Mouse (Mus musculus) cerebellum, adult 2 months (tissue): Measurements from ENCODE around the gene Ppp1r14b. TPM values are rescaled to one million over a fixed set of nuclear protein-coding genes. Genes with fewer than 3 reads are reported as not detected.
A peak's percentile ranks its signal among the peaks of the same experiment; 100 is the strongest.

Experiments used
- DNase-seq, 2 experiments: peaks; one replicate each; pipeline ENCODE4 v3.0.0; 2021
- H3K27ac ChIP-seq: fragments of 200-500 bp; 2 replicates; pipeline ENCODE4 v1.5.1; 2012; ENCODE audit warnings: low read length, control low read depth, inconsistent platforms; ENCODE audit not compliant: insufficient read depth
- H3K27me3 ChIP-seq: fragments of 200-500 bp; 2 replicates; pipeline ENCODE4 v1.6.1; 2012; ENCODE audit warnings: inconsistent platforms, mild to moderate bottlenecking, low read length, moderate library complexity; ENCODE audit not compliant: control insufficient read depth, insufficient read depth
- H3K4me1 ChIP-seq: fragments of 200-500 bp; 2 replicates; pipeline ENCODE4 v1.6.1; 2011; ENCODE audit warnings: low read length; ENCODE audit not compliant: control insufficient read depth, insufficient read depth
- H3K4me3 ChIP-seq: fragments of 200-500 bp; replicated peaks from 2 replicates; pipeline ENCODE3; 2011; ENCODE audit warnings: mild to moderate bottlenecking, low read depth, low read length, control low read depth; ENCODE audit not compliant: insufficient read depth
- CTCF ChIP-seq: fragments of 200-500 bp; IDR thresholded peaks from 2 replicates; pipeline ENCODE4 v1.5.1; 2011; ENCODE audit warnings: low read depth, mild to moderate bottlenecking, control low read depth, low read length, moderate library complexity, borderline replicate concordance; ENCODE audit not compliant: insufficient read depth
- POLR2A ChIP-seq: fragments of 200-500 bp; IDR thresholded peaks from 2 replicates; pipeline ENCODE4 v1.6.1; 2011; ENCODE audit warnings: low read length, control low read depth, borderline replicate concordance; ENCODE audit not compliant: insufficient read depth
- WGBS: fragments of 180-500 bp; shearing (Covaris S2); methylation state at CpG from one replicate; pipeline ENCODE4 v1.1.7; 2018; 5-methylcytosine and 5-hydroxymethylcytosine counted together
- polyA plus RNA-seq: library from polyadenylated mRNA; depleted of rRNA; stranded (reverse); fragments of >200 nt; gene quantifications from 2 replicates; pipeline ENCODE4 v1.2.3, GENCODE M21; 2012

Gene Ppp1r14b
- polyA plus RNA-seq, 1 experiment, result 51.7 TPM

DNA sequence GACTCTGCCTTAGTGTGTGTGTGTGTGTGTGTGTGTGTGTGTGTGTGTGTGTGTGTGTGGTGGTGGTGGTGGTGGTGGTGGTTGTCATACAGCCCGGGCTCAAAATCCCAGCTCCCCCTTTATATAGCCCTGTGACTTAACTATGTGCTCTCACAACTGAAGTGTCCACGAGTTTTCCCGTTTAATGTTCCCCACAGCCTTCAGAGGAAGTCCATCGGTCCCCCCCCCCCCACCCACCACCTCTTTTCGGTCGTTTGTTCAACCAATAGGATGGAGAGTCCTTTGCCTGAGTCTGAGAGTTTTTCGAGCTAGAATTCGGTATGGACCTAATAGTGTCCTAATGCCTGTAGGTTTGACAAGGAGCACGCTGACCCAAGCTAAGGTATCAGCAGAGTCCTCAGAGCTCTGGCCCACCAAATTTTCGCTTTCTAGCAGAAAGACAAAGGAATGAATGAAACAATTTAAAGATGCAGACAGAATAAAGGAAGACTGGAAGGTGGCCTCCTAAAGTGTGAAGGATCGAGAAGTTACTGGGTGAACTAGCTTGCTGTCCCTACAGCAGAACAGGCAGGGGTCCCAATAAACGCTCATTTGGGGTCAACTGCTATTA, 1.1 kb upstream of the Ppp1r14b start:
- H3K4me3 ChIP-seq, result no peak overlapping the region
- DNase-seq, result no peak
- no peaks in the 10 kb centered on the region; the same call in 1 of the 2 replicates for H3K27me3 ChIP-seq
- peaks cover 2% of the 10 kb centered on the region; the same call in 1 of the 2 replicates for H3K4me1 ChIP-seq
- WGBS, result 40% methylated on average over 12 of the region's 12 CpGs
- H3K27ac ChIP-seq, result no peak overlapping the region
- TF ChIP-seq CTCF, result no peak
- no peak for TF ChIP-seq POLR2A

DNA sequence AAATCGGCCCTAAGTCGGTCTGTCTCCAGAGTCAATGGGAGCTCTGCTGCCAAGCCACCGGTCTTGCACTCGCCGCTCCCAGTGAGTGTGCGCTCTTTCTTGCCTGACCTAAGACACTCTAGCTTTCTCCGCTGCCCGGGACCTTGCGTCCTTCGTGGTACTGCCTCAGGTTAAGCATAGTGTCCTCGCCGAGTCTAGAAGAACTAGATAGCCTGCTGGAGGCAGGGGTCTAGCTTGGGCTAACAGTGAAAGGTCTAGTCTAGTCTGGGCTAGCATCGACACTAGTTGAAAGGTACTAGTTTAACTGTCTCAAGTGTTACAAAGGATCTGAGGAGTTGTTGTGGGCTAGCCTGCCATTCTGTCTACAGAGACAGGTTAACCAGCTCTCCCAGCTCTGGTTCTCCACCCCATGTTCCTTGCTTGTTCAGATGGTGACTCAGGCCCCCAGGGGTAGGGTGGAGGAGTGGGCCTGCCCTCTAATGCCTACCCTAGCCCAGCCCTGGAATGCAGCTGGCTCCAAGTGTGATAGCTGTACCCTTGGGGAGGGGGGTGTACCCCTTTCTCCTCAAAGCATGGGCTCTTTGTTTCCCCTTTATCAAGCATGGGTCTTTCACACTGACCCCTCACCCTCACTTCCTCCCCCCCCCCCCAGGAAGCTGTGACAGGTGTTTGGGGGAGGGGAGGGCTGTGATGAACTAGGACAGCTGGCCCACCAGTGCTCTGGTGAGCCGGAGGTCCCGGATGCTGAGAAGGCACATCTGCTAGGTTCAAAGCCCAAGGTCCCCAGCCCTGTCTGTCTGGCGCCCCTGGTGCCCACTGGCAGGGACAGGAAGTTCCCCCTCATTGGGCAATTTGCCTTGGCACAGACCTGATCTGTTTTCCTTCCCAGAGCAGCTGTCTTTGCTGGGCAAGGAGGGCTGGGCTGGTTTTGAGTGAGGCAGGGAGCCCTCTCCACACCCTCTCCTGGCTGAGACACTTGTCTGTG, 1.1 kb downstream of the Ppp1r14b start, which contains the start of gene Plcb3:
Plcb3 (minus strand) TSS at position 934 of the 985 bp plus-strand sequence.
- Histone ChIP-seq H3K27me3 (no peaks in the 10 kb centered on the region), H3K4me1 (peaks cover 6% of the 10 kb centered on the region; the same call in 1 of the 2 replicates), H3K27ac (no peak within 1 kb of the TSS), H3K4me3 (peak within 1 kb of the TSS; percentile 54)
- 10% methylated on average over 16 of the region's 16 CpGs for WGBS
- no peak for TF ChIP-seq CTCF
- no peak for TF ChIP-seq POLR2A
- DNase-seq, result peak; percentile 56 to 59

DNA sequence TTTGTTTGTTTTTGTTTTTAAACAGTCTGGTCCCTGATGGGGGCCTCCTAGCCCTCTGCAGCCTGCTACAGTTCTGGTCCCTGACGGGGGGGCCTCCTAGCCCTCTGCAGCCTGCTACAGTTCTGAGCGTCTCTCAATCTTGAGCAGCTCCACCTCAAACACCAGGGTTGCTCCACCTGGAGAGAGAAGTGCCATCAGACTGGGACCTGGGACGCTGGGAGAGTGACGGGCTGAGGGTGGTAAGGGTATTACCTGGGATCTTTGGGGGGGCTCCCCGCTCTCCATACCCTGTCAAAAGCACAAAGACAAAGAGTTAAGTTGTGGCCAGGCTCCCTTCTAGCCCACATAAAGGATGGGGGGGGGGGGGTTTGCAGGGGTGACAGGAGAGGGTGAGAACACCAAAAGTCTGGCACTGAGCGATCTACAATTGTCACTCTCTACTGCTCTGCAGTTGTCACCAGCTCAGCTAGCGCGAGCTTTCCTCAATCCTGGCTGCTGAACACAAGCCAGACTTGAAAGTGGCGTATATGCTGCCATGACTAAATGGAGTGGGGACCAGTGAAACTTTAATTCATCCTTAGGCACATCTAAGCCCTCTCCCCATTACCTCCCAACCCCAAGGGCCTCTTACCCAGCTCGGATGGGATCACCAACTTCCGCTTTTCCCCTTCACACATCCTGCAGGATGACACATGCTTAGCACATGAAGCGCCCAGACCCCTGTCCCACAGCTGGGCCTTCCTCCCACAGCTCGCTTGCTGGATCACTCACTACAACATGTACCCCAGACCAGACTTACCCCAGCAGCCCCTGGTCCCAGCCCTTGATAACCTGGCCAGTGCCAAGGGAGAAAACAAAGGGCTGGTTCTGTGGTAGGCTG, 3.2 kb downstream of the Ppp1r14b start:
- Histone ChIP-seq H3K27ac (no peak overlapping the region), H3K4me1 (peaks cover 8% of the 10 kb centered on the region; the same call in 1 of the 2 replicates), H3K4me3 (no peak overlapping the region), H3K27me3 (no peaks in the 10 kb centered on the region)
- no peak for DNase-seq
- WGBS, result 77% methylated on average over 13 of the region's 13 CpGs
- TF ChIP-seq POLR2A (no peak), CTCF (no peak)

DNA sequence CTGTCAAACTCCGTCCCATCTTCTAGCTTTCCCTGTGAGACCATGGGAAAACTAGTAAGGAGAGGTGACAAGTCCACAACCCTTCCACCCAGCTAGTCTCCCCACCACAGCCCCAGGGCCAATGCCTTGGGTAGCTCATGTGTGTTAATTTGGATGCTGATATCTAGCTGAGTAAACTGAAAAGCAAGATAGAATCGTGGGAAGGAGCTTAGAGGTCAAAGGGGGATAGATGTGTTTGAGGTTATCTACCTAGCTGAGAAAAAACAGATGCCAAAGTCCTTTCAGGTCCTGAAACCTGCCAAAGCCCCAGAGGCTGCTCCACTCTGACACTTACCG, 3.8 kb downstream of the Ppp1r14b start:
- no peaks in the 10 kb centered on the region for H3K27me3 ChIP-seq
- H3K4me1 ChIP-seq, result peaks cover 8% of the 10 kb centered on the region; the same call in 1 of the 2 replicates
- no peak for DNase-seq
- H3K27ac ChIP-seq, result no peak overlapping the region
- H3K4me3 ChIP-seq, result peak overlapping the region; percentile 20
- WGBS, result 33% methylated on average over 3 of the region's 3 CpGs
- TF ChIP-seq CTCF (no peak), POLR2A (no peak)

DNA sequence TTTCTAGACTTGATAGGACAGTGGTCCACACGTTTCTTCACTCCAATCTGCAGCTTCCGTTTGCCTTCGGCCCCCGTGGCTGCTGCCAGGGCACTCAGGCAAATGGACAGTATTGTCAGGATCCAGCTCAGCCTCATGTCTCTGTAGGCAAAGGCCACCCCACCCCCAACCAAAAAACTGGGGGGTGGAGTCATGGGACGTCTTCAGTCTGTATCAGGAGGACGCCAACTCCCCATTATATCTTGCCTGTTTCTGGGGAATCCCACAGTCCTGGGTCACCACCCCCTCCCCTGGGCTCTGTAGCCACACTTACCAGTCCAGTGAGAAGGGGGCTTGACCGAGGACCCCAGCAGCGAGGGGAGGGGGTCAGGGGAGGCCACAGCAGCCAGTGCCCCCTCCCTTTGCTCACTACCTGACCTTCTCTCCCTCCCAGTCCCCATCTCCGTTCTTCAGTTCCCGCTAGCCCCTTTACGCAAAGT, 4.3 kb downstream of the Ppp1r14b start:
- H3K4me1 ChIP-seq, result peaks cover 8% of the 10 kb centered on the region; the same call in 1 of the 2 replicates
- WGBS, result 4% methylated on average over 11 of the region's 11 CpGs
- H3K27ac ChIP-seq, result no peak overlapping the region
- H3K27me3 ChIP-seq, result no peaks in the 10 kb centered on the region
- peak; percentile 59 to 65 for DNase-seq
- TF ChIP-seq CTCF, result no peak
- no peak for TF ChIP-seq POLR2A
- H3K4me3 ChIP-seq, result peak overlapping the region; percentile 59

DNA sequence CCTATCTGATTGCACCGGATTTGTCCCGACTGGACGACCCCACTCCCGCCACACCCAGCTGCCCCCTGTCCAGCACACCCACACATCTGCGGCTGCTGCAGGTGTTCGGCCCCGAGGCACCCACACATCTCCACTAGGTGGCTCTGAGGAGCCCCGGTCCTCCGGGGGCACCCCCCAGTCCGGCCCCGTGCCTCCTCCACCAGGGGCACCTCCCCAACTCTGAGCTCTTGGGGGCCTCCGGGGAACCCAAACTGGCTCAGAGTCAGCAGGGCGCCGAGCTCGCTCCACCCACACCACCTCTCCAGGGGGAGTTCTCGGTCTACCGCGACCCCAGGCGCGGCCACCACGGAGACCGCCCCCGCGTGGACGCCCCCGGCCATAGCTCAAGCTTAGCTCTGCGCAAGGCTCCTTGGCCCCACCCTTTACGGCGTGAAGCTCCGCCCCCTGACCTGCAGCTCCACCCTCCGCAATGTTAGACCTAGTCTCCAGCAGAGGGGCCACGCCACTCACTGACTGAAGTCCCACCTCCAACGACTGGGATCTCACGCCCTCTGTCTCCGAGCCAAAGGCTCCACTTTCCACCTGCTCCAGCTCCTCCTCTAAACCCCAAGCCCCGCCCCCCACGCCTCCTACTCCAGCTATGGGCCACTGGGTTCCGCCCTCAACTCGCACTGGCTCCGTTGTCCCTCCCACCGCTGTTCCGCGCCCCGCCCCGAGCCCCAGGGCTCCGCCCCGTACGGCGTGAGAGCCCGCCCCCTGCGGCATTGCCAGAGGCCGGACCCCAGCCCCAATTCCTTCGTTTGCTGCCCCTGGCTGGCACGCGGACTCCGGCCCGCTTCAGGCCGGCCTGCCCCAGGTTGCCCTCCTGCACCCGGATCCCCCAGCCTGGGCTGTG, 5.0 kb downstream of the Ppp1r14b start:
- TF ChIP-seq POLR2A (no peak), CTCF (peak; percentile 59)
- DNase-seq, result peak; percentile 99
- peak overlapping the region; percentile 59 for H3K4me3 ChIP-seq
- peak overlapping the region; percentile 68; the same call in 1 of the 2 replicates for H3K27ac ChIP-seq
- H3K4me1 ChIP-seq, result peaks cover 8% of the 10 kb centered on the region; the same call in 1 of the 2 replicates
- no peaks in the 10 kb centered on the region for H3K27me3 ChIP-seq
- 1% methylated on average over 59 of the region's 59 CpGs for WGBS
